Comparison of ENCODE assay signal across 9 mouse cellular contexts in genomic region chr4:43973526-43973981, GRCm38 (mm10). TPM values are rescaled to one million over a fixed set of nuclear protein-coding genes. Genes with fewer than 3 reads are reported as not detected.
DNase-seq lines count a peak whose midpoint lies in the region; ATAC-seq and TF ChIP-seq lines count a peak whose summit lies in the region.
"Had no signal": no experiment of that assay in that cellular context is flagged by ENCODE, and none has a peak within 500 bp of the region (broad histone marks: within the 10 kb centered on the region; RNA-seq: fewer than 3 reads in every experiment).

No protein-coding gene starts in this region.

- H3K27ac ChIP-seq in hindbrain, embryonic 10.5 days, result peak overlapping the region; percentile 51; the same call in 1 of the 2 replicates
- no peak overlapping the region for H3K27ac ChIP-seq in hindbrain, embryonic 14.5 days
- H3K27ac ChIP-seq in bone marrow, adult 2 months (ENCODE audit: control insufficient read depth, insufficient read depth, low read depth, low read length, poor library complexity), result peak overlapping the region; percentile 81

- H3K4me1 ChIP-seq in hindbrain, embryonic 10.5 days (replicated peaks), result peaks cover 58% of the 10 kb centered on the region
- peaks cover 18% of the 10 kb centered on the region for H3K4me1 ChIP-seq in hindbrain, embryonic 14.5 days (replicated peaks; ENCODE audit: control insufficient read depth, insufficient read depth, low read length)
- H3K4me1 ChIP-seq in bone marrow, adult 2 months (ENCODE audit: control insufficient read depth, insufficient read depth, low read length), result peaks cover 21% of the 10 kb centered on the region

- H3K36me3 ChIP-seq in hindbrain, embryonic 10.5 days, result 0 out of 2 replicates have a peak, but pooled peaks cover 3% of the 10 kb centered on the region
- H3K36me3 ChIP-seq in hindbrain, embryonic 14.5 days (replicated peaks; ENCODE audit: control insufficient read depth, insufficient read depth), result peaks cover 11% of the 10 kb centered on the region

- H3K4me2 ChIP-seq in hindbrain, embryonic 14.5 days (replicated peaks), result no peak overlapping the region

- H3K9ac ChIP-seq in hindbrain, embryonic 14.5 days, result no peak overlapping the region

- intact Hi-C loops in left cerebral cortex, postnatal 14 days (cut with DNase I), result no loop called here

- no peak overlapping the region for H3K4me3 ChIP-seq in hindbrain, embryonic 10.5 days
- no peak overlapping the region for H3K4me3 ChIP-seq in hindbrain, embryonic 14.5 days (replicated peaks; ENCODE audit: low read length)
- H3K4me3 ChIP-seq in bone marrow, adult 2 months (replicated peaks; ENCODE audit: control insufficient read depth, low read depth, low read length), result peak overlapping the region; percentile 54

- no peak for TF ChIP-seq POLR2A in bone marrow, adult 2 months (IDR thresholded peaks at IDR 0.05; ENCODE audit: borderline replicate concordance, control insufficient read depth, low read depth, low read length)

- WGBS in hindbrain, embryonic 10.5 days, result 48% methylated on average over 4 of the region's 4 CpGs
- WGBS in hindbrain, embryonic 14.5 days, result 23% methylated on average over 4 of the region's 4 CpGs
- 4% methylated on average over 4 of the region's 4 CpGs for WGBS in bone marrow, adult 2 months

- no peak for ATAC-seq in hindbrain, embryonic 14.5 days (ENCODE audit: low FRiP score)

- H3K9me3 ChIP-seq in hindbrain, embryonic 10.5 days, result no peaks in the 10 kb centered on the region
- H3K9me3 ChIP-seq in hindbrain, embryonic 14.5 days (ENCODE audit: control insufficient read depth, low read length), result no peaks in the 10 kb centered on the region

- no peak for TF ChIP-seq CTCF in bone marrow, adult 2 months (IDR thresholded peaks at IDR 0.05; ENCODE audit: control insufficient read depth, insufficient read depth, low read length)

- H3K27me3 ChIP-seq in hindbrain, embryonic 10.5 days (ENCODE audit: insufficient read depth, poor library complexity, severe bottlenecking), result peaks cover 22% of the 10 kb centered on the region; the same call in 1 of the 2 replicates
- H3K27me3 ChIP-seq in hindbrain, embryonic 14.5 days (ENCODE audit: control insufficient read depth, insufficient read depth, low read length), result no peaks in the 10 kb centered on the region

- no peak for DNase-seq in hindbrain, embryonic 10.5 days (ENCODE audit: low spot score)
- DNase-seq in hindbrain, embryonic 14.5 days (ENCODE audit: low spot score), result no peak
- peak; percentile 54 for DNase-seq in A20 (ENCODE audit: low read depth, low spot score)
- DNase-seq in heart, adult 8-10 months (ENCODE audit: low spot score), result peak; percentile 82
- peak; percentile 38 to 66 for DNase-seq in left cerebral cortex, postnatal 14 days (ENCODE audit: low spot score in 2 of 2)
- DNase-seq in right cerebral cortex, postnatal 10 days (ENCODE audit: low spot score in 2 of 2), result peak; percentile 79 to 82
- DNase-seq in urinary bladder, postnatal 10 days (ENCODE audit: low spot score), result no peak

RNA-seq across cellular contexts. Expression of gene Ccin, which starts 9.7 kb away (rescaled TPM):
- polyA plus RNA-seq in hindbrain, embryonic 10.5 days (2016; fragmentation: Nextera tagmentation; extraction: Ambion mirVana), result not detected in 2 replicates
- 0.09 TPM in 1 of 2 replicates, not detected in the other for polyA plus RNA-seq in hindbrain, embryonic 14.5 days (2014; fragmentation: Nextera tagmentation; extraction: Ambion mirVana)
- not detected in 2 replicates for polyA plus RNA-seq in bone marrow, adult 2 months (2011; ENCODE audit: insufficient read depth, insufficient read length, low replicate concordance, missing spikeins)
- total RNA-seq in heart, adult 8-10 months (2022), result not detected
- not detected for total RNA-seq in left cerebral cortex, postnatal 14 days (2021)
- polyA plus RNA-seq: neural tube, embryonic 11.5 days had no signal

RNA-seq across cellular contexts. Expression of gene Glipr2, which starts 16.4 kb away (rescaled TPM):
- polyA plus RNA-seq in hindbrain, embryonic 10.5 days (2016; fragmentation: Nextera tagmentation; extraction: Ambion mirVana), result 70.2 and 84.9 TPM in 2 replicates
- polyA plus RNA-seq in hindbrain, embryonic 14.5 days (2014; fragmentation: Nextera tagmentation; extraction: Ambion mirVana), result 41.4 and 43.3 TPM in 2 replicates
- 20.8 and 49.7 TPM in 2 replicates for polyA plus RNA-seq in bone marrow, adult 2 months (2011; ENCODE audit: insufficient read depth, insufficient read length, low replicate concordance, missing spikeins)
- 1 to 10 TPM; 2.3 to 5.2 (median 2.8) TPM for total RNA-seq in heart, adult 8-10 months (2022)
- total RNA-seq in left cerebral cortex, postnatal 14 days (2021), result 1 to 10 TPM; 1.7 to 2.0 TPM

RNA-seq across cellular contexts. Expression of gene Clta, which starts 30.7 kb away (rescaled TPM):
- 220 and 239 TPM in 2 replicates for polyA plus RNA-seq in hindbrain, embryonic 10.5 days (2016; fragmentation: Nextera tagmentation; extraction: Ambion mirVana)
- 348 and 365 TPM in 2 replicates for polyA plus RNA-seq in hindbrain, embryonic 14.5 days (2014; fragmentation: Nextera tagmentation; extraction: Ambion mirVana)
- 114 and 168 TPM in 2 replicates for polyA plus RNA-seq in bone marrow, adult 2 months (2011; ENCODE audit: insufficient read depth, insufficient read length, low replicate concordance, missing spikeins)
- 10 to 100 TPM; 67.0 to 78.6 (median 70.5) TPM for total RNA-seq in heart, adult 8-10 months (2022)
- total RNA-seq in left cerebral cortex, postnatal 14 days (2021), result 100 to 1,000 TPM; 300 to 308 TPM

Comparison
In these comparisons a context has a peak if more than half of its experiments do, and no peak if none do; other contexts are left out.
1. DNase-seq: peak in A20 (single experiment), heart, adult 8-10 months (single experiment), left cerebral cortex, postnatal 14 days (2 of 2) and right cerebral cortex, postnatal 10 days (2 of 2); none in hindbrain, embryonic 10.5 days (single experiment), hindbrain, embryonic 14.5 days (single experiment) and urinary bladder, postnatal 10 days (single experiment).